Mouse (Mus musculus) forebrain, embryonic 15.5 days (tissue): ENCODE data around the gene Prr5. TPM values are rescaled to one million over a fixed set of nuclear protein-coding genes. Genes with fewer than 3 reads are reported as not detected.

ENCODE experiments used
- ATAC-seq: fragments of 200-750 bp; cut with Nextera tagmentation; replicated peaks from 2 replicates; pipeline ENCODE4 v1.8.0; 2017; ENCODE audit warnings: mild to moderate bottlenecking, moderate TSS enrichment, moderate library complexity
- H3K27ac ChIP-seq: fragments of 300-500 bp; sonication (generic); replicated peaks from 2 replicates; pipeline ENCODE4 v1.5.1; 2015; ENCODE audit warnings: mild to moderate bottlenecking, inconsistent platforms
- H3K27me3 ChIP-seq: fragments of 300-500 bp; sonication (generic); 2 replicates; pipeline ENCODE4 v1.6.1; 2015; ENCODE audit warnings: inconsistent platforms
- H3K36me3 ChIP-seq: fragments of 300-500 bp; sonication (generic); 2 replicates; pipeline ENCODE4 v1.6.1; 2015; ENCODE audit warnings: mild to moderate bottlenecking, inconsistent platforms
- H3K4me1 ChIP-seq: fragments of 300-500 bp; sonication (generic); 2 replicates; pipeline ENCODE4 v1.6.1; 2015; ENCODE audit warnings: inconsistent platforms
- H3K4me2 ChIP-seq: fragments of 300-500 bp; sonication (generic); replicated peaks from 2 replicates; pipeline ENCODE4 v1.6.1; 2015; ENCODE audit warnings: mild to moderate bottlenecking, inconsistent platforms
- H3K4me3 ChIP-seq: fragments of 300-500 bp; sonication (generic); 2 replicates; pipeline ENCODE4 v1.5.1; 2015; ENCODE audit warnings: mild to moderate bottlenecking, inconsistent platforms
- H3K9ac ChIP-seq: fragments of 300-500 bp; sonication (generic); replicated peaks from 2 replicates; pipeline ENCODE4 v1.6.1; 2015; ENCODE audit warnings: mild to moderate bottlenecking, inconsistent platforms
- H3K9me3 ChIP-seq: fragments of 300-500 bp; sonication (generic); 2 replicates; pipeline ENCODE4 v1.6.1; 2016; ENCODE audit warnings: inconsistent platforms
- WGBS: fragments of 180-500 bp; shearing (Covaris S2); methylation state at CpG from one replicate; pipeline ENCODE4 v1.1.7; 2015; ENCODE audit warnings: mixed read lengths; 5-methylcytosine and 5-hydroxymethylcytosine counted together
- polyA plus RNA-seq: library from polyadenylated mRNA; unstranded; fragments of >200 nt; fragmentation: Nextera tagmentation; extraction: Ambion mirVana; gene quantifications from 2 replicates; pipeline ENCODE4 v1.2.1, GENCODE M21; 2015

Prr5 gene
- polyA plus RNA-seq, 1 experiment from 2014 or later, result 11.5 TPM

DNA sequence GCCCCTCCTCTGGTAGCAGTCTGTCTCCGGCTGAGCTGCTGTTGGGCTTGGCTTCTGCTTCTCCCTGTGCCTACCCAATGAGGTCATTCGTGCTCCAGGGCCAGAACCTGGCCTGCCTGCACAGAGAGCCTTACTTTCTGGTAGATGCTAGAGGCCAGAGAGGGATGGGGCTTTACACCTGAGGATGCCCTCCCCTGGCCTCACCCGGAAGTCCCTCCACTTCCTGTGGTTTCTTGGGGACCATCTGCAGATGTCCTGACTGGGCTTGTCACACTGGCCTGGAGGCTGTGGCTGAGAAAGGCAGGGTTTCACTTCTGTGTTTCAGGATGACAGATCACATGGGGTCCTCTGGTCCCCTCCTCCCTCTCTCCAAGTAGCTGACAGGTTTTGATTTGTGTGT lies 16.0 kb downstream of the Prr5 start:
- H3K4me2 ChIP-seq, result no peak overlapping the region
- WGBS, result 62% methylated on average over 3 of the region's 3 CpGs
- no peak overlapping the region for H3K27ac ChIP-seq
- peaks cover 6% of the 10 kb centered on the region for H3K27me3 ChIP-seq
- no peaks in the 10 kb centered on the region for H3K36me3 ChIP-seq
- ATAC-seq, result no peak
- no peak overlapping the region for H3K9ac ChIP-seq
- H3K4me3 ChIP-seq, result no peak overlapping the region
- no peaks in the 10 kb centered on the region for H3K9me3 ChIP-seq
- H3K4me1 ChIP-seq, result peaks cover 14% of the 10 kb centered on the region

DNA sequence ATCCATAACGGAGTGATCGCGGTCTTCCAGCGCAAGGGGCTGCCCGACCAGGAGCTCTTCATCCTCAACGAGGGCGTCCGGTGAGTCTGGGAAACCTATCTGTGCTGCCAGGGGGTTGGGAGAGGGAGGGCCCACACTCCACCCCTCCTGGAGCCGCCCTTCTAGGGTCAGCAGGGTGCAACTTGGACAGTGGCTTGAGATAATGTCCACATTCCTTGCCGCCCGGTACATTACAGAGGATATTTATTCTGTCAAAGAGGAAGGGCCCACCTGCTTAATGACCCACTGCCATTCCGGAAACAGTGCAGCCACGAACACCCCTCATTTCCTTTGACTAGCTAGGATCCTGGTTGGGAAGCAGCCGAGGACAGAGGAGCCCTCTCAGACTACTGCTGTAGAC lies 18.5 kb downstream of the Prr5 start:
- H3K9me3 ChIP-seq, result no peaks in the 10 kb centered on the region
- no peak overlapping the region for H3K27ac ChIP-seq
- H3K27me3 ChIP-seq, result no peaks in the 10 kb centered on the region
- H3K4me2 ChIP-seq, result no peak overlapping the region
- H3K9ac ChIP-seq, result no peak overlapping the region
- 75% methylated on average over 14 of the region's 14 CpGs for WGBS
- no peaks in the 10 kb centered on the region for H3K4me1 ChIP-seq
- no peak for ATAC-seq
- no peaks in the 10 kb centered on the region for H3K36me3 ChIP-seq
- no peak overlapping the region for H3K4me3 ChIP-seq

DNA sequence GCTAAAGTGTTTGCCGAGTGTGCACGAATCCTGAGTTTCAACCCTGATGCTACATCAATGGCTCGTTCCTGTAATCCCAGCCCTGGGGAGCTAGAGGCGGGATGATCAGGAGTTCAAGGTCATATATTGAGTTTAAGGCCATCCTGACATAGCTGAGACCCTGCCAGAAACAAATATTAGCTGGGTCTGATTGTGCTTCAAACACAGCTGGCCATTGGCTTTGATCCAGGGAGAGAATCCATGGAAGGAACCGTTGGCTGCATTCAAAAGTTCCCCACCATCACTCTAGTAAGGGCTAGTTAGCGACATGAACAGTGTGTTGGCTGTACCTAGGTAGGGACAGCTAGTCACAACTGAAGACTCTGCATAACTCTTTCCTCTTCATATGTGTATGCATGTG lies 19.9 kb downstream of the Prr5 start:
- H3K4me3 ChIP-seq, result no peak overlapping the region
- H3K27ac ChIP-seq, result no peak overlapping the region
- H3K36me3 ChIP-seq, result no peaks in the 10 kb centered on the region
- H3K4me1 ChIP-seq, result no peaks in the 10 kb centered on the region
- ATAC-seq, result no peak
- WGBS, result 85% methylated on average over 6 of the region's 6 CpGs
- no peaks in the 10 kb centered on the region for H3K27me3 ChIP-seq
- H3K9ac ChIP-seq, result no peak overlapping the region
- H3K4me2 ChIP-seq, result no peak overlapping the region
- no peaks in the 10 kb centered on the region for H3K9me3 ChIP-seq

GRCm38 (mm10) chr15:84691513-84691912 lies 22.1 kb downstream of the Prr5 start:
- no peaks in the 10 kb centered on the region for H3K4me1 ChIP-seq
- H3K9me3 ChIP-seq, result no peaks in the 10 kb centered on the region
- no peak overlapping the region for H3K4me2 ChIP-seq
- no peaks in the 10 kb centered on the region for H3K27me3 ChIP-seq
- WGBS, result 94% methylated on average over 6 of the region's 6 CpGs
- H3K4me3 ChIP-seq, result no peak overlapping the region
- H3K36me3 ChIP-seq, result no peaks in the 10 kb centered on the region
- ATAC-seq, result no peak
- H3K27ac ChIP-seq, result no peak overlapping the region
- H3K9ac ChIP-seq, result no peak overlapping the region

GRCm38 (mm10) chr15:84692645-84693044 lies 23.2 kb downstream of the Prr5 start:
- WGBS, result 96% methylated on average over 7 of the region's 7 CpGs
- no peak overlapping the region for H3K9ac ChIP-seq

DNA sequence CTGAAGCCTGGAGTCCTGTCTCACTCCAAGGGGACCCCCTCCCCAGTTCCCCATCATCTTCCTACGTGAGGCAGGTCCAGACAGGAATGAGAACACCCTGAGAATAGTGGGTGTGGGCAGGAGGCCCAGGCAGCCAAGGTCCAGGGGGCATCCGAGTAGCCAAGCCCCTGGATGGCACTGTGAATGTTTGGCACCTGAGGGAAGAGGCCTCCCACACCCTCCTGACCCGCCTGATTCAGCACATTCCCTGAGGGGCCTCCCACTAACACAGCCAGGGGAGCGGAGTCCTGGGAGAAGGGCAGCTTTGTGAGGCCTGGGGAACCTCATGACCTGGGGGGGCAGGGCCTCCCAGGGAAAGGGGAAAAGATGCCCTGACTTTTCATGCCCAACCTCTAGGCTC lies 26.6 kb downstream of the Prr5 start:
- no peaks in the 10 kb centered on the region for H3K27me3 ChIP-seq

More at GRCm38 (mm10) chr15:84692645-84693044, 23.2 kb downstream of the Prr5 start:
- no peaks in the 10 kb centered on the region for H3K9me3 ChIP-seq
- no peaks in the 10 kb centered on the region for H3K27me3 ChIP-seq
- no peak overlapping the region for H3K4me3 ChIP-seq
- H3K27ac ChIP-seq, result no peak overlapping the region
- H3K4me1 ChIP-seq, result no peaks in the 10 kb centered on the region
- no peak for ATAC-seq
- H3K36me3 ChIP-seq, result no peaks in the 10 kb centered on the region
- no peak overlapping the region for H3K4me2 ChIP-seq

GRCm38 (mm10) chr15:84697611-84698011 lies 28.2 kb downstream of the Prr5 start:
- Histone ChIP-seq H3K27ac (no peak overlapping the region), H3K36me3 (no peaks in the 10 kb centered on the region), H3K27me3 (no peaks in the 10 kb centered on the region), H3K4me3 (no peak overlapping the region), H3K9me3 (no peaks in the 10 kb centered on the region), H3K4me1 (no peaks in the 10 kb centered on the region), H3K9ac (no peak overlapping the region), H3K4me2 (no peak overlapping the region)
- 65% methylated on average over 11 of the region's 11 CpGs for WGBS
- ATAC-seq, result 0 out of 2 replicates have a peak, but pooled peaks have one; percentile 13

More for the DNA sequence above, 26.6 kb downstream of the Prr5 start:
- no peak overlapping the region for H3K4me2 ChIP-seq
- no peak overlapping the region for H3K4me3 ChIP-seq
- H3K9ac ChIP-seq, result no peak overlapping the region
- WGBS, result 73% methylated on average over 4 of the region's 4 CpGs
- no peaks in the 10 kb centered on the region for H3K9me3 ChIP-seq
- H3K4me1 ChIP-seq, result no peaks in the 10 kb centered on the region
- no peaks in the 10 kb centered on the region for H3K36me3 ChIP-seq
- no peak overlapping the region for H3K27ac ChIP-seq
- no peak for ATAC-seq

DNA sequence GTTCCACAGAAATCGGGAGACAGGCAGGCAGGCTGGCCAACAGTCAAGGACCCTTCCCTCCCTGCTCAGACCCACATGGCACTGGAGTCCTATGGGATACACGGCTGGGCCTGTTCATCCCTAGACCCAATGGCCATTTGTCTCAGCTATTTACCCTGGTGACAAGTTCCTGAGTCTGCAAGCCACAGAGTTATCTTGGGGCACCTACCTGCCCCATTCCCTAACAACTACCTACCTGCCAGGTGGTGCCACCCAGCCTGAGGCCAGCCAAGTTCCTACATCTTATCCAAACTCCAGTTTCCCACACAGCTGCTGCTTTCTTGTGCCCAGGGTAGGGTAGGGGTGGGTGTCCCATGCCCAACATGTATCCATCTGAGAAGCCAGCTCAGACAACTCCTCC lies 28.8 kb downstream of the Prr5 start:
- Histone ChIP-seq H3K4me1 (no peaks in the 10 kb centered on the region), H3K9me3 (no peaks in the 10 kb centered on the region), H3K4me3 (no peak overlapping the region), H3K9ac (no peak overlapping the region), H3K4me2 (no peak overlapping the region), H3K27me3 (no peaks in the 10 kb centered on the region), H3K36me3 (no peaks in the 10 kb centered on the region), H3K27ac (no peak overlapping the region)
- 76% methylated on average over 2 of the region's 2 CpGs for WGBS
- ATAC-seq, result no peak

- Histone ChIP-seq H3K9me3 (no peaks in the 10 kb centered on the region), H3K4me3 (no peak overlapping the region), H3K27ac (no peak overlapping the region), H3K27me3 (no peaks in the 10 kb centered on the region), H3K9ac (no peak overlapping the region), H3K36me3 (no peaks in the 10 kb centered on the region), H3K4me2 (no peak overlapping the region), H3K4me1 (no peaks in the 10 kb centered on the region)
- ATAC-seq, result no peak
- WGBS, result 54% methylated on average over 6 of the region's 6 CpGs
Measured at GRCm38 (mm10) chr15:84700147-84700794, 30.9 kb downstream of the Prr5 start.

DNA sequence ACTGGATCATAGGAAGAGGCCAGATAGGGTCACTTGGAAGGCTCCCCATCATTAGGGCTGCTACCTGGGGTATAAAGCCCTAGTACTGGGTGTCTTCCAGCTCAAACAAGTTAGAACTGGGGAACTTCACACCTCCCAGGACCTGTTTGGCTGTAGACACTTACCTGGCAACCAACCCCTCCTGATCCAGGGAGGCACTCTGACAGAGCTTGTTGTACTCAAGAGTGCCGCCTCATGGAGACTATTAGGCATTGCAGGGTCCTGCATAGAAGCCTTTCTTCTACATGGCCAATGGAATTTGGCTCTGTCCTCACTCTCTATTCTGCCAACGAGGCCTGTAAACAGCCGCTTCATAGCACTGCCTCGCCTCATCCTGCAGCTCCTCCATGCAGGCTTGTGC lies 32.5 kb downstream of the Prr5 start:
- Histone ChIP-seq H3K36me3 (no peaks in the 10 kb centered on the region), H3K9ac (no peak overlapping the region), H3K4me2 (no peak overlapping the region), H3K27me3 (no peaks in the 10 kb centered on the region), H3K9me3 (no peaks in the 10 kb centered on the region), H3K4me3 (no peak overlapping the region), H3K27ac (no peak overlapping the region), H3K4me1 (no peaks in the 10 kb centered on the region)
- no peak for ATAC-seq
- 14% methylated on average over 4 of the region's 4 CpGs for WGBS

DNA sequence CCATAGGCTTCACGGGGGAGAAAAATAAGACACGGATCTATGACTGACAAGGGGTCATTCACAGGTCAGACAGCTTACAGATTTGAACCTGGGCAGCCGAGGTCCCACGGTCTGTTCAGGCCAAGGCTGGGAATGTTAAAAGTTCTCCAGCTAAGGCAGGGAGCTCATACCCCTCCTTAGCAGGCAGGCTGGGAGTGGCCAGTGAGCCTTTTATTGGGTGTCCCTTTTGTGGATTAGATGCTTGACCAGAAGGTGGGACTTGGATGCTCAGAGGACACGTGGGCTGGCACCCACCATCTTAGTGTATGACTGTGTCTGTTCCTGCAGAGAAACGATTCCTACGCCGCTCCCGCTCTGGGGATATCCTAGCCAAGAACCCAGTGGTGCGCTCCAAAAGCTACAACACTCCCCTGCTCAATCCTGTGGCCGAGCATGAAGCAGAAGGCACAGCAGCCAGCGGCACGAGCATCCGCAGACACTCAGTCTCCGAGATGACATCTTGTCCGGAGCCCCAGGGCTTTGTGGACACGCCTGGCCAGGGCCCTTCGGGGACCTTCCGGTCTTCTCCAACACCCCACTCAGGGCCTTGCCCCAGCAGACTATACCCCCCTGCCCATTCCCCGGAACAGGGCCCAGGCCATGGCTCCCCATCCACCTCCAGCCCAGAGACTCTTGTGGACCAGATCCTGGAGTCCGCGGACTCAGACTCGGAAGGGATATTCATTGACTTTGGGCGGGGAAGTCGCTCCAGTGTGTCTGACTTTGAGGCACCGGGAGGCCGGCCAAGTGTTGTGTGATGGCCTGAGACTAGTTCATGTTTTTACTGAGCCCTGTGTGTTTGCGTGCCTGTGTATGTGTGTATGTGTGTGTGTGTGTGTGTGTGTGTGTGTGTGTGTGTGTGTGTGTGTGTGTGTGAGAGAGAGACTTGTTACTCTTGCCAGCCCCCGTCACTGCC lies 33.2 kb downstream of the Prr5 start:
- Histone ChIP-seq H3K9ac (no peak overlapping the region), H3K4me3 (no peak overlapping the region), H3K9me3 (no peaks in the 10 kb centered on the region), H3K4me1 (no peaks in the 10 kb centered on the region), H3K36me3 (no peaks in the 10 kb centered on the region), H3K27me3 (no peaks in the 10 kb centered on the region), H3K27ac (no peak overlapping the region), H3K4me2 (no peak overlapping the region)
- no peak for ATAC-seq
- WGBS, result 87% methylated on average over 28 of the region's 29 CpGs

GRCm38 (mm10) chr15:84703992-84704391 lies 34.6 kb downstream of the Prr5 start:
- Histone ChIP-seq H3K9ac (no peak overlapping the region), H3K36me3 (no peaks in the 10 kb centered on the region), H3K9me3 (no peaks in the 10 kb centered on the region), H3K4me1 (no peaks in the 10 kb centered on the region), H3K27me3 (no peaks in the 10 kb centered on the region), H3K4me3 (no peak overlapping the region), H3K27ac (no peak overlapping the region), H3K4me2 (no peak overlapping the region)
- 81% methylated on average over 7 of the region's 7 CpGs for WGBS
- ATAC-seq, result no peak
